Mouse (Mus musculus) liver, postnatal 0 days (tissue): ENCODE data around the gene Wdr46.

Experiments
- CTCF ChIP-seq: sonication (generic); IDR thresholded peaks from 2 replicates; pipeline ENCODE4 v1.5.1; 2016; ENCODE audit warnings: antibody characterized with exemption, low read depth
- EP300 ChIP-seq: IDR thresholded peaks from 2 replicates; pipeline ENCODE4 v1.6.1; 2016; ENCODE audit warnings: antibody characterized with exemption, low read depth, mild to moderate bottlenecking

- TF ChIP-seq EP300 (no peak), CTCF (no peak)
These were observed 17.0 kb downstream of the Wdr46 start for GRCm38 (mm10) chr17:33957493-33957892.
